8 mouse cellular contexts compared by ENCODE assay signal in the genomic region with DNA sequence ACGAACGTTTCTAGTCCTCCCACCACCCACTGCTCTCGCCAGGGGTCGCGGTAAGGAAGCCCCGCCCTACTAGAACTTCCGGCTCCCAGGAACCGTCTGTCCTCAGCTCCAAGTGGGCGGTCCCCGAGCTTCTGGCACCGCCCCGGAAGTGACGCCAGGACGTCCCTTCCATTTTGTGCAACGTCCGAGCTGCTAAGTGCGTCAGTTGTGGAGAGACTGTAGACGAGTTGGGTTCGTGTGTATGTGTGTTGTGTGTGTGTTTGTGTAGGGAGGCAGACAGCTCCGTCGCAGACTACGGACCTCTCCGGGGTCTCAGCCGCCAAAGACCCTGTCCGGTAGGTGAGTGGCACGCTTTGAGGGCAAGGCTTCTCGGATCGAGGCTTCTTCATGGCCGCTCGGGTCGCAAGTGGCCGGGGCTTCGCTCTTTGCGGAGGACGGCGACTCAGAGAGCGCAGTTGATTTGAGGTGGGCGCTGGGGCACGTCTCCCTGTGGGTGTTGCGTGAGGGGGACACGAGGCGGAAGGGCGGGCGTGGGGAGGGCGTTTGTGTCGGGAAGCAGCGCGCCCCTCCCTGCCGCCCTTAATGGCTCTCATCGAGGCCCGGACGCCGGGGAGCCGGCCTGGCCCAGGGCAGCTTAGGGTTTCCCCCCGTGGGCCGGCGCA. TPM values are rescaled to one million over a fixed set of nuclear protein-coding genes. Genes with fewer than 3 reads are reported as not detected.
DNase-seq lines count a peak whose midpoint lies in the region; ATAC-seq and TF ChIP-seq lines count a peak whose summit lies in the region.

Gene Srsf5, plus strand, starts transcription at position 171 of the 662 bp plus-strand sequence.

- peak; percentile 94 for ATAC-seq in forebrain, embryonic 12.5 days (ENCODE audit: low FRiP score)
- ATAC-seq in heart, postnatal 0 days (ENCODE audit: insufficient read depth, low read depth): peak; percentile 89
- ATAC-seq in liver, embryonic 16.5 days (ENCODE audit: low read depth): peak; percentile 76
- peak; percentile 96 for ATAC-seq in neural tube, embryonic 13.5 days (ENCODE audit: low read depth)

- H3K9ac ChIP-seq in forebrain, embryonic 12.5 days: peak within 1 kb of the TSS; percentile 93
- peak within 1 kb of the TSS; percentile 100 for H3K9ac ChIP-seq in heart, postnatal 0 days (replicated peaks; ENCODE audit: low read depth, low read length)
- H3K9ac ChIP-seq in liver, embryonic 16.5 days (ENCODE audit: low read depth, low read length): peak within 1 kb of the TSS; percentile 96
- H3K9ac ChIP-seq in neural tube, embryonic 13.5 days: peak within 1 kb of the TSS; percentile 94

- peak within 1 kb of the TSS; percentile 94 for H3K4me3 ChIP-seq in E14TG2a.4 (replicated peaks; ENCODE audit: low read length)
- peak within 1 kb of the TSS; percentile 99 for H3K4me3 ChIP-seq in forebrain, embryonic 12.5 days (replicated peaks)
- H3K4me3 ChIP-seq in heart, postnatal 0 days (ENCODE audit: low read depth, low read length): peak within 1 kb of the TSS; percentile 99
- peak within 1 kb of the TSS; percentile 94 for H3K4me3 ChIP-seq in liver, embryonic 16.5 days (ENCODE audit: low read depth, low read length)
- H3K4me3 ChIP-seq in neural tube, embryonic 13.5 days: peak within 1 kb of the TSS; percentile 98
- H3K4me3 ChIP-seq in testis, adult 2 months (ENCODE audit: control insufficient read depth, low read depth, low read length): peak within 1 kb of the TSS; percentile 98

- H3K36me3 ChIP-seq in E14TG2a.4 (ENCODE audit: insufficient read depth, low read length): peaks cover 40% of the 10 kb centered on the region
- peaks cover 27% of the 10 kb centered on the region for H3K36me3 ChIP-seq in forebrain, embryonic 12.5 days (replicated peaks)
- peaks cover 31% of the 10 kb centered on the region for H3K36me3 ChIP-seq in heart, postnatal 0 days (replicated peaks; ENCODE audit: control insufficient read depth, insufficient read depth, low read length)
- peaks cover 32% of the 10 kb centered on the region for H3K36me3 ChIP-seq in liver, embryonic 16.5 days (ENCODE audit: control insufficient read depth, insufficient read depth)
- H3K36me3 ChIP-seq in neural tube, embryonic 13.5 days: peaks cover 26% of the 10 kb centered on the region
- H3K36me3 ChIP-seq in testis, adult 2 months (ENCODE audit: control insufficient read depth, insufficient read depth, low read length): peaks cover 10% of the 10 kb centered on the region

- DNase-seq in c-Kit-positive CD71-positive TER-119-positive erythroid progenitor cells, embryonic 14.5 days (ENCODE audit: low spot score): peak; percentile 96
- DNase-seq in heart, postnatal 0 days (ENCODE audit: low spot score): peak; percentile 95
- DNase-seq in kidney, postnatal 4 days: peak; percentile 99

- WGBS in forebrain, embryonic 12.5 days: under 1% methylated on average over 47 of the region's 57 CpGs
- WGBS in heart, postnatal 0 days: under 1% methylated on average over 55 of the region's 57 CpGs
- under 1% methylated on average over 57 of the region's 57 CpGs for WGBS in liver, embryonic 16.5 days (ENCODE audit: insufficient replicate concordance)
- WGBS in neural tube, embryonic 13.5 days: under 1% methylated on average over 57 of the region's 57 CpGs

- no peaks in the 10 kb centered on the region for H3K27me3 ChIP-seq in E14TG2a.4 (ENCODE audit: insufficient read depth, low read length)
- H3K27me3 ChIP-seq in forebrain, embryonic 12.5 days: no peaks in the 10 kb centered on the region
- no peaks in the 10 kb centered on the region for H3K27me3 ChIP-seq in heart, postnatal 0 days (ENCODE audit: control insufficient read depth, insufficient read depth, low read length)
- H3K27me3 ChIP-seq in liver, embryonic 16.5 days (ENCODE audit: control insufficient read depth, insufficient read depth, low read depth, low read length): no peaks in the 10 kb centered on the region
- H3K27me3 ChIP-seq in neural tube, embryonic 13.5 days: no peaks in the 10 kb centered on the region
- H3K27me3 ChIP-seq in testis, adult 2 months (ENCODE audit: control insufficient read depth, insufficient read depth, low read length): no peaks in the 10 kb centered on the region

- H3K4me1 ChIP-seq in E14TG2a.4 (replicated peaks; ENCODE audit: low read depth, low read length): peaks cover 42% of the 10 kb centered on the region
- H3K4me1 ChIP-seq in forebrain, embryonic 12.5 days: peaks cover 12% of the 10 kb centered on the region
- peaks cover 7% of the 10 kb centered on the region; the same call in 1 of the 2 replicates for H3K4me1 ChIP-seq in heart, postnatal 0 days (ENCODE audit: control insufficient read depth, insufficient read depth)
- peaks cover 50% of the 10 kb centered on the region for H3K4me1 ChIP-seq in liver, embryonic 16.5 days (ENCODE audit: control insufficient read depth, low read depth, low read length)
- peaks cover 18% of the 10 kb centered on the region for H3K4me1 ChIP-seq in neural tube, embryonic 13.5 days (replicated peaks)
- no peaks in the 10 kb centered on the region for H3K4me1 ChIP-seq in testis, adult 2 months (ENCODE audit: control insufficient read depth, insufficient read depth, low read length)

- TF ChIP-seq POLR2A in testis, adult 2 months (IDR thresholded peaks at IDR 0.05; ENCODE audit: control insufficient read depth, low read depth, low read length): peak; percentile 100

- peak; percentile 74; the same call in 1 of the 2 replicates for TF ChIP-seq EP300 in heart, postnatal 0 days (IDR thresholded peaks at IDR 0.05; ENCODE audit: low read depth)

- peak within 1 kb of the TSS; percentile 93 for H3K27ac ChIP-seq in forebrain, embryonic 12.5 days
- peak within 1 kb of the TSS; percentile 100 for H3K27ac ChIP-seq in heart, postnatal 0 days (ENCODE audit: low read depth)
- H3K27ac ChIP-seq in liver, embryonic 16.5 days (ENCODE audit: low read length): peak within 1 kb of the TSS; percentile 97
- peak within 1 kb of the TSS; percentile 95 for H3K27ac ChIP-seq in neural tube, embryonic 13.5 days (replicated peaks)
- H3K27ac ChIP-seq in testis, adult 2 months (ENCODE audit: control insufficient read depth, insufficient read depth, low read depth, low read length): peak within 1 kb of the TSS; percentile 99

- no peak for TF ChIP-seq CTCF in E14TG2a.4 (conservative IDR thresholded peaks at IDR 0.05; ENCODE audit: low read length)
- peak; percentile 40 for TF ChIP-seq CTCF in heart, postnatal 0 days (IDR thresholded peaks at IDR 0.05; ENCODE audit: low read depth)
- TF ChIP-seq CTCF in testis, adult 2 months (IDR thresholded peaks at IDR 0.05; ENCODE audit: control insufficient read depth, insufficient read depth, insufficient replicate concordance, low read depth, low read length): no peak

- peaks cover 3% of the 10 kb centered on the region; the same call in 1 of the 2 replicates for H3K9me3 ChIP-seq in E14TG2a.4 (ENCODE audit: low read length)
- no peaks in the 10 kb centered on the region for H3K9me3 ChIP-seq in forebrain, embryonic 12.5 days
- no peaks in the 10 kb centered on the region for H3K9me3 ChIP-seq in heart, postnatal 0 days (replicated peaks; ENCODE audit: control insufficient read depth, low read length)
- no peaks in the 10 kb centered on the region for H3K9me3 ChIP-seq in liver, embryonic 16.5 days (replicated peaks; ENCODE audit: control insufficient read depth, low read length)
- no peaks in the 10 kb centered on the region for H3K9me3 ChIP-seq in neural tube, embryonic 13.5 days

- peak within 1 kb of the TSS; percentile 74 for H3K4me2 ChIP-seq in forebrain, embryonic 12.5 days
- H3K4me2 ChIP-seq in heart, postnatal 0 days (ENCODE audit: low read depth, low read length): peak within 1 kb of the TSS; percentile 86
- peak within 1 kb of the TSS; percentile 71 for H3K4me2 ChIP-seq in liver, embryonic 16.5 days (ENCODE audit: low read depth, low read length)
- peak within 1 kb of the TSS; percentile 82 for H3K4me2 ChIP-seq in neural tube, embryonic 13.5 days

RNA-seq across cellular contexts. Expression of gene Srsf5, which starts in this region (rescaled TPM):
- polyA plus RNA-seq in forebrain, embryonic 12.5 days (2016; fragmentation: Nextera tagmentation; extraction: Ambion mirVana): 656 and 658 TPM in 2 replicates
- total RNA-seq in heart, postnatal 0 days (2014; rRNA removed; ENCODE audit: low replicate concordance): 227 and 333 TPM in 2 replicates
- polyA plus RNA-seq in heart, postnatal 0 days (2015; fragmentation: Nextera tagmentation; extraction: Ambion mirVana): 204 and 275 TPM in 2 replicates
- polyA plus RNA-seq in liver, embryonic 16.5 days (2015; fragmentation: Nextera tagmentation; extraction: Ambion mirVana): 273 and 294 TPM in 2 replicates
- 427 and 477 TPM in 2 replicates for polyA plus RNA-seq in neural tube, embryonic 13.5 days (2015; fragmentation: Nextera tagmentation; extraction: Ambion mirVana)
- 223 and 264 TPM in 2 replicates for polyA plus RNA-seq in testis, adult 2 months (2012; rRNA removed)

Comparison
In these comparisons a context has a peak if more than half of its experiments do, and no peak if none do; other contexts are left out.
1. Peak in every context shown above with its lines: DNase-seq, ATAC-seq, H3K4me3 ChIP-seq and H3K27ac ChIP-seq.